Mouse (Mus musculus): ENCODE measurements around the gene Tns2. TPM values are rescaled to one million over a fixed set of nuclear protein-coding genes. Genes with fewer than 3 reads are reported as not detected.

The Tns2 gene
- polyA plus RNA-seq, 1 experiment from 2014 or later = 25.0 TPM

GRCm38 (mm10) chr15:102099260-102099659, 953 bp upstream of the Tns2 start:
- H3K4me2 ChIP-seq = peak overlapping the region; percentile 80
- H3K27ac ChIP-seq (ENCODE audit: low read depth, low read length) = no peak overlapping the region
- H3K36me3 ChIP-seq (ENCODE audit: control insufficient read depth, insufficient read depth, low read length) = peaks cover 24% of the 10 kb centered on the region
- peak overlapping the region; percentile 61; the same call in 1 of the 2 replicates for H3K4me3 ChIP-seq (ENCODE audit: low read depth, low read length)
- H3K9ac ChIP-seq (ENCODE audit: low read depth, low read length) = no peak overlapping the region
- H3K9me3 ChIP-seq (replicated peaks; ENCODE audit: control insufficient read depth, low read length) = no peaks in the 10 kb centered on the region
- H3K27me3 ChIP-seq (ENCODE audit: control insufficient read depth, insufficient read depth, low read length) = no peaks in the 10 kb centered on the region
- H3K4me1 ChIP-seq (ENCODE audit: control insufficient read depth, insufficient read depth, low read length) = peaks cover 58% of the 10 kb centered on the region
- 40% methylated on average over 5 of the region's 5 CpGs for WGBS (ENCODE audit: insufficient replicate concordance)
- ATAC-seq (replicated peaks; ENCODE audit: insufficient number of reproducible peaks, low FRiP score, low TSS enrichment) = no peak

GRCm38 (mm10) chr15:102099771-102100160, 447 bp upstream of the Tns2 start:
- Histone ChIP-seq H3K27ac (ENCODE audit: low read depth, low read length) (peak overlapping the region; percentile 95), H3K9ac (ENCODE audit: low read depth, low read length) (peak overlapping the region; percentile 71)
- WGBS (ENCODE audit: insufficient replicate concordance) = 20% methylated on average over 8 of the region's 8 CpGs

GRCm38 (mm10) chr15:102100996-102101671, 921 bp downstream of the Tns2 start:
- H3K9me3 ChIP-seq (replicated peaks; ENCODE audit: control insufficient read depth, low read length) = no peaks in the 10 kb centered on the region
- no peaks in the 10 kb centered on the region; the same call in 1 of the 2 replicates for H3K27me3 ChIP-seq (ENCODE audit: control insufficient read depth, insufficient read depth, low read length)
- H3K36me3 ChIP-seq (ENCODE audit: control insufficient read depth, insufficient read depth, low read length) = peaks cover 8% of the 10 kb centered on the region
- H3K9ac ChIP-seq (ENCODE audit: low read depth, low read length) = peak overlapping the region; percentile 71
- ATAC-seq (replicated peaks; ENCODE audit: insufficient number of reproducible peaks, low FRiP score, low TSS enrichment) = no peak
- peak overlapping the region; percentile 80 for H3K4me2 ChIP-seq
- peak overlapping the region; percentile 61 for H3K4me3 ChIP-seq (ENCODE audit: low read depth, low read length)
- H3K4me1 ChIP-seq (ENCODE audit: control insufficient read depth, insufficient read depth, low read length) = peaks cover 66% of the 10 kb centered on the region
- WGBS (ENCODE audit: insufficient replicate concordance) = 19% methylated on average over 10 of the region's 10 CpGs
- H3K27ac ChIP-seq (ENCODE audit: low read depth, low read length) = peak overlapping the region; percentile 95

More at GRCm38 (mm10) chr15:102099771-102100160, 447 bp upstream of the Tns2 start:
- ATAC-seq (replicated peaks; ENCODE audit: insufficient number of reproducible peaks, low FRiP score, low TSS enrichment) = no peak
- no peaks in the 10 kb centered on the region for H3K27me3 ChIP-seq (ENCODE audit: control insufficient read depth, insufficient read depth, low read length)
- peaks cover 61% of the 10 kb centered on the region for H3K4me1 ChIP-seq (ENCODE audit: control insufficient read depth, insufficient read depth, low read length)
- H3K36me3 ChIP-seq (ENCODE audit: control insufficient read depth, insufficient read depth, low read length) = peaks cover 20% of the 10 kb centered on the region
- peak overlapping the region; percentile 61 for H3K4me3 ChIP-seq (ENCODE audit: low read depth, low read length)
- H3K9me3 ChIP-seq (replicated peaks; ENCODE audit: control insufficient read depth, low read length) = no peaks in the 10 kb centered on the region
- H3K4me2 ChIP-seq = peak overlapping the region; percentile 80

GRCm38 (mm10) chr15:102101672-102102541, 1.7 kb downstream of the Tns2 start:
- 22% methylated on average over 11 of the region's 11 CpGs for WGBS (ENCODE audit: insufficient replicate concordance)
- H3K9me3 ChIP-seq (replicated peaks; ENCODE audit: control insufficient read depth, low read length) = no peaks in the 10 kb centered on the region
- H3K27me3 ChIP-seq (ENCODE audit: control insufficient read depth, insufficient read depth, low read length) = no peaks in the 10 kb centered on the region; the same call in 1 of the 2 replicates
- H3K4me1 ChIP-seq (ENCODE audit: control insufficient read depth, insufficient read depth, low read length) = peaks cover 73% of the 10 kb centered on the region
- peaks cover 7% of the 10 kb centered on the region for H3K36me3 ChIP-seq (ENCODE audit: control insufficient read depth, insufficient read depth, low read length)
- H3K27ac ChIP-seq (ENCODE audit: low read depth, low read length) = peak overlapping the region; percentile 95
- no peak; the same call in 1 of the 2 replicates for ATAC-seq (replicated peaks; ENCODE audit: insufficient number of reproducible peaks, low FRiP score, low TSS enrichment)
- peak overlapping the region; percentile 81 for H3K9ac ChIP-seq (ENCODE audit: low read depth, low read length)
- peak overlapping the region; percentile 80 for H3K4me2 ChIP-seq
- H3K4me3 ChIP-seq (ENCODE audit: low read depth, low read length) = peak overlapping the region; percentile 48

GRCm38 (mm10) chr15:102102548-102103121, 2.4 kb downstream of the Tns2 start:
- peak; percentile 16; the same call in 1 of the 2 replicates for ATAC-seq (replicated peaks; ENCODE audit: insufficient number of reproducible peaks, low FRiP score, low TSS enrichment)
- 0 out of 2 replicates have a peak, but pooled peaks cover 2% of the 10 kb centered on the region for H3K36me3 ChIP-seq (ENCODE audit: control insufficient read depth, insufficient read depth, low read length)
- peaks cover 78% of the 10 kb centered on the region for H3K4me1 ChIP-seq (ENCODE audit: control insufficient read depth, insufficient read depth, low read length)
- peak overlapping the region; percentile 95 for H3K27ac ChIP-seq (ENCODE audit: low read depth, low read length)
- H3K9me3 ChIP-seq (replicated peaks; ENCODE audit: control insufficient read depth, low read length) = no peaks in the 10 kb centered on the region
- peak overlapping the region; percentile 48 for H3K4me3 ChIP-seq (ENCODE audit: low read depth, low read length)
- H3K4me2 ChIP-seq = peak overlapping the region; percentile 80
- no peaks in the 10 kb centered on the region; the same call in 1 of the 2 replicates for H3K27me3 ChIP-seq (ENCODE audit: control insufficient read depth, insufficient read depth, low read length)
- WGBS (ENCODE audit: insufficient replicate concordance) = 18% methylated on average over 6 of the region's 6 CpGs
- H3K9ac ChIP-seq (ENCODE audit: low read depth, low read length) = peak overlapping the region; percentile 81

GRCm38 (mm10) chr15:102103371-102103946, 3.2 kb downstream of the Tns2 start:
- Histone ChIP-seq H3K4me1 (ENCODE audit: control insufficient read depth, insufficient read depth, low read length) (peaks cover 79% of the 10 kb centered on the region), H3K27ac (ENCODE audit: low read depth, low read length) (peak overlapping the region; percentile 95), H3K4me2 (peak overlapping the region; percentile 80), H3K36me3 (ENCODE audit: control insufficient read depth, insufficient read depth, low read length) (peaks cover 3% of the 10 kb centered on the region; the same call in 1 of the 2 replicates), H3K27me3 (ENCODE audit: control insufficient read depth, insufficient read depth, low read length) (no peaks in the 10 kb centered on the region; the same call in 1 of the 2 replicates), H3K9me3 (replicated peaks; ENCODE audit: control insufficient read depth, low read length) (no peaks in the 10 kb centered on the region), H3K4me3 (ENCODE audit: low read depth, low read length) (peak overlapping the region; percentile 48), H3K9ac (ENCODE audit: low read depth, low read length) (peak overlapping the region; percentile 81)
- peak; percentile 6; the same call in 1 of the 2 replicates for ATAC-seq (replicated peaks; ENCODE audit: insufficient number of reproducible peaks, low FRiP score, low TSS enrichment)
- 5% methylated on average over 14 of the region's 14 CpGs for WGBS (ENCODE audit: insufficient replicate concordance)

- no peak for ATAC-seq (replicated peaks; ENCODE audit: insufficient number of reproducible peaks, low FRiP score, low TSS enrichment)
- no peaks in the 10 kb centered on the region; the same call in 1 of the 2 replicates for H3K27me3 ChIP-seq (ENCODE audit: control insufficient read depth, insufficient read depth, low read length)
- peak overlapping the region; percentile 81 for H3K9ac ChIP-seq (ENCODE audit: low read depth, low read length)
- H3K36me3 ChIP-seq (ENCODE audit: control insufficient read depth, insufficient read depth, low read length) = peaks cover 5% of the 10 kb centered on the region; the same call in 1 of the 2 replicates
- H3K4me1 ChIP-seq (ENCODE audit: control insufficient read depth, insufficient read depth, low read length) = peaks cover 80% of the 10 kb centered on the region
- H3K27ac ChIP-seq (ENCODE audit: low read depth, low read length) = peak overlapping the region; percentile 95
- WGBS (ENCODE audit: insufficient replicate concordance) = 18% methylated on average over 12 of the region's 12 CpGs
- peak overlapping the region; percentile 80 for H3K4me2 ChIP-seq
- no peaks in the 10 kb centered on the region for H3K9me3 ChIP-seq (replicated peaks; ENCODE audit: control insufficient read depth, low read length)
- peak overlapping the region; percentile 48 for H3K4me3 ChIP-seq (ENCODE audit: low read depth, low read length)
These were observed 3.8 kb downstream of the Tns2 start for GRCm38 (mm10) chr15:102103947-102104555.
